Mouse (Mus musculus): ENCODE measurements around the gene Kansl3. TPM values are rescaled to one million over a fixed set of nuclear protein-coding genes. Genes with fewer than 3 reads are reported as not detected.

Kansl3 gene
- polyA plus RNA-seq, 1 experiment: 47.9 TPM

DNA sequence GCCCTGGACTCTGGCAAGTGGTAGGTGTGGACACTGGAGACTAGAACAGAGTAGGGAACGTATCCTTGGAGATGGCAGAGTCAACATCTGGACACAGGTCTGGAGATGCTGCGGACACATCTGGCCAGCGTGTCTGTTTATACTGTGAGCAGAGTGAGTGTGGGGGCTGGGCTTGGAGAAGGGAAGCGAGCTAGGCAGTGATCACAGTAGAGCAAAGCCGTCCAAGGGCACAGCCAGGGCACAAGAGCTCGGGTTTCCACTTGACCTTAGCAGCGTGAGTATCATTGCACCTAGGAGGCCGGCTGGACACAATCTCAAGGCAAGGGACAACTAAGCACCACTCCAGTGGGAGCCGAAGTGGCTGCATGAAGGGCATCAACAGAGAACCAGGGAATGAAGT is 45.9 kb downstream of the Kansl3 start:
- Histone ChIP-seq H3K27ac (ENCODE audit: insufficient read depth, low read length) (no peak overlapping the region), H3K4me3 (ENCODE audit: insufficient read depth, low read length) (no peak overlapping the region), H3K4me1 (ENCODE audit: control insufficient read depth, insufficient read depth, low read length) (peaks cover 3% of the 10 kb centered on the region; the same call in 1 of the 2 replicates)
- no peak for TF ChIP-seq CTCF (IDR thresholded peaks at IDR 0.05; ENCODE audit: borderline replicate concordance, insufficient read depth, low read length)
- no peak for TF ChIP-seq POLR2A (IDR thresholded peaks at IDR 0.05; ENCODE audit: low read depth, low read length)

GRCm38 (mm10) chr1:36321829-36322573 is 47.0 kb downstream of the Kansl3 start:
- Histone ChIP-seq H3K4me1 (ENCODE audit: control insufficient read depth, insufficient read depth, low read length) (peaks cover 3% of the 10 kb centered on the region; the same call in 1 of the 2 replicates), H3K27ac (ENCODE audit: insufficient read depth, low read length) (no peak overlapping the region), H3K4me3 (ENCODE audit: insufficient read depth, low read length) (no peak overlapping the region)
- TF ChIP-seq POLR2A (IDR thresholded peaks at IDR 0.05; ENCODE audit: low read depth, low read length): no peak
- no peak for TF ChIP-seq CTCF (IDR thresholded peaks at IDR 0.05; ENCODE audit: borderline replicate concordance, insufficient read depth, low read length)

DNA sequence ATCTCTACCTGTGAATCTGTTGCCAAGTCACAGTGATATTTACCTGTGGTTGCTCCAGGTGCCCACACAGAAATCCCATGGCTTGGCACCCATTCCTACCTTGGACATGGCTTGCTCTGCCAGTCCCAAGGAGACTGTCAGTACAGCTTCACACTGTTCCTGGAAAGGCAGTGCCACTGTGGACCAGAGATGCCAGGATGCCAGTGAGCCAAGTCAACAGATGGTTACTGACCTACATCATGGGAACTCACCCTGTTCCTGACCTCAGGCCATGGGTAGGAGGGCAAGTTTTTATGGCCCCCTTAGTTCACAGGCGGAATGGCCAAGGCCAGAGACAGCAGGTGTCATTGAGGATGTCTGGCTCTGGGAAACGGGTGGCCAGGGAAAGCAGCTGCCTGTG is 47.8 kb downstream of the Kansl3 start:
- H3K4me3 ChIP-seq (ENCODE audit: insufficient read depth, low read length): no peak overlapping the region
- peaks cover under 1% of the 10 kb centered on the region; the same call in 1 of the 2 replicates for H3K4me1 ChIP-seq (ENCODE audit: control insufficient read depth, insufficient read depth, low read length)
- H3K27ac ChIP-seq (ENCODE audit: insufficient read depth, low read length): no peak overlapping the region
- TF ChIP-seq POLR2A (IDR thresholded peaks at IDR 0.05; ENCODE audit: low read depth, low read length) (no peak), CTCF (IDR thresholded peaks at IDR 0.05; ENCODE audit: borderline replicate concordance, insufficient read depth, low read length) (no peak)

DNA sequence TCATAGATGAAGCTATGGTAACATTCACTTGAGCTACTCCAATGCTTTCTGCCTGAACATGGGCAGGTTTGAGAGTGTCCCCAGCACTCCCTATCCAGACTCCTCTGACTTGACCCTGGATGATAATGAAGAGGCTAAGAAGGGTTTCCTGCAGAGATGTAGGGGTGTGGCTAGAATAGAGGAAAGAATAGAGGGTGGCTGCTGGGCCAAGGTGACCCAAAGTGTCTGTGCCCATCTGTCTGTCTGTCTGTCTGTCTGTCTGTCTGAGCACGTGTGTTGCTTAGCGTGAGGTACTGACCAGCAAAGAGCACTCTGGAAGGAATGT is 53.2 kb downstream of the Kansl3 start:
- no peak for TF ChIP-seq CTCF (IDR thresholded peaks at IDR 0.05; ENCODE audit: borderline replicate concordance, insufficient read depth, low read length)
- TF ChIP-seq POLR2A (IDR thresholded peaks at IDR 0.05; ENCODE audit: low read depth, low read length): no peak
- Histone ChIP-seq H3K4me3 (ENCODE audit: insufficient read depth, low read length) (no peak overlapping the region), H3K27ac (ENCODE audit: insufficient read depth, low read length) (no peak overlapping the region), H3K4me1 (ENCODE audit: control insufficient read depth, insufficient read depth, low read length) (peaks cover 3% of the 10 kb centered on the region; the same call in 1 of the 2 replicates)

GRCm38 (mm10) chr1:36314959-36315775 is 53.8 kb downstream of the Kansl3 start:
- H3K4me1 ChIP-seq (ENCODE audit: control insufficient read depth, insufficient read depth, low read length): peaks cover 3% of the 10 kb centered on the region; the same call in 1 of the 2 replicates
- H3K4me3 ChIP-seq (ENCODE audit: insufficient read depth, low read length): no peak overlapping the region
- no peak for TF ChIP-seq CTCF (IDR thresholded peaks at IDR 0.05; ENCODE audit: borderline replicate concordance, insufficient read depth, low read length)
- TF ChIP-seq POLR2A (IDR thresholded peaks at IDR 0.05; ENCODE audit: low read depth, low read length): no peak
- H3K27ac ChIP-seq (ENCODE audit: insufficient read depth, low read length): no peak overlapping the region

DNA sequence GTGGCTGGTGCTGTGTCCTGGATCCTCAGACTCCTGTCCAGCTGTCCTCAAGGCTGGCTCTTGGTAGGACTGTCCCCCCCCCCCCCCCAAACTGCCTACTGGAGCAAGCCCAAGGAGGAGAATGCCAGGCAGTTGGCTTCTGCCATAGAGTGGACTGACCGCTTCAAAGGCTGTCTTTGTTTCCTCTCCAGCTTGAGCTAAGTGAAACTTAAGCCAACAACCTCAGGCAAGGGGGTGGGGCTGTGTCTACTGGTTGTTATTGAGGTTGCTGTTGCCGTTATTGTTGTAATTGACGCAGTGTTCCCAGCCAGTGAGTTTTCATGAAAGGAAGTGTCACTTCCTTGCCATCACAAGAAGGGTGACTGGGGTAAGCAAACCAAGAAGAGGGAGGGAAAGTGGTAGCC is 59.5 kb downstream of the Kansl3 start:
- peak overlapping the region; percentile 66; the same call in 1 of the 2 replicates for H3K4me3 ChIP-seq (ENCODE audit: insufficient read depth, low read length)
- TF ChIP-seq POLR2A (IDR thresholded peaks at IDR 0.05; ENCODE audit: low read depth, low read length) (no peak), CTCF (IDR thresholded peaks at IDR 0.05; ENCODE audit: borderline replicate concordance, insufficient read depth, low read length) (no peak)
- H3K4me1 ChIP-seq (ENCODE audit: control insufficient read depth, insufficient read depth, low read length): peaks cover 8% of the 10 kb centered on the region
- no peak overlapping the region for H3K27ac ChIP-seq (ENCODE audit: insufficient read depth, low read length)

DNA sequence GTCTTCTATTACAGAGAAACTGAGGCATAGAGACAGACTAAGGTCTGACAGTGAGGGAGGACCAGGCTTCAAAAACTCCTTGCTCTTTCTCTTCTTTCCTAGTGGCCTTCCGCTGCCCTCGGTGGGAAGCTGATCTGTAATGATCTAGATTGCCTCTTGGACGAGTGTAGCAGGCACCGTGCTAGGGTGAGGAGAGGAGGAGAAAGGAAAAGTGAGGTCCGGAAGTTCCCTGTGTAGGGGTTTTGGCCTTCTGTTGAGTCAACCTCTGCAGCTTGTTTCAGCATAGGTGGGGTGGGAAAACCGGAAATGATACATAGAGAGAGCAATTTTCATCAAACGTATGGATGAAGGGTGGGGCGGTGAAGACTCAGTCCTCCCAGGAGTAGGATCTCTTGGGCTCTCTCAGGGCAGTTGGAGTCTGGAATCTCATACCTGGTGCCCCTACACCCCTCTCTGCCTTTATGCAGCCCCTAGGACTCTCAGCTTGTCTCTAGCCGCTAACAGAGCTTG is 60.0 kb downstream of the Kansl3 start:
- Histone ChIP-seq H3K4me3 (ENCODE audit: insufficient read depth, low read length) (peak overlapping the region; percentile 66), H3K4me1 (ENCODE audit: control insufficient read depth, insufficient read depth, low read length) (peaks cover 8% of the 10 kb centered on the region), H3K27ac (ENCODE audit: insufficient read depth, low read length) (no peak overlapping the region)
- TF ChIP-seq POLR2A (IDR thresholded peaks at IDR 0.05; ENCODE audit: low read depth, low read length) (no peak), CTCF (IDR thresholded peaks at IDR 0.05; ENCODE audit: borderline replicate concordance, insufficient read depth, low read length) (no peak)

GRCm38 (mm10) chr1:36308451-36308901 is 60.5 kb downstream of the Kansl3 start:
- no peak for TF ChIP-seq POLR2A (IDR thresholded peaks at IDR 0.05; ENCODE audit: low read depth, low read length)
- no peak for TF ChIP-seq CTCF (IDR thresholded peaks at IDR 0.05; ENCODE audit: borderline replicate concordance, insufficient read depth, low read length)
- peaks cover 8% of the 10 kb centered on the region for H3K4me1 ChIP-seq (ENCODE audit: control insufficient read depth, insufficient read depth, low read length)
- H3K27ac ChIP-seq (ENCODE audit: insufficient read depth, low read length): no peak overlapping the region
- H3K4me3 ChIP-seq (ENCODE audit: insufficient read depth, low read length): peak overlapping the region; percentile 66

DNA sequence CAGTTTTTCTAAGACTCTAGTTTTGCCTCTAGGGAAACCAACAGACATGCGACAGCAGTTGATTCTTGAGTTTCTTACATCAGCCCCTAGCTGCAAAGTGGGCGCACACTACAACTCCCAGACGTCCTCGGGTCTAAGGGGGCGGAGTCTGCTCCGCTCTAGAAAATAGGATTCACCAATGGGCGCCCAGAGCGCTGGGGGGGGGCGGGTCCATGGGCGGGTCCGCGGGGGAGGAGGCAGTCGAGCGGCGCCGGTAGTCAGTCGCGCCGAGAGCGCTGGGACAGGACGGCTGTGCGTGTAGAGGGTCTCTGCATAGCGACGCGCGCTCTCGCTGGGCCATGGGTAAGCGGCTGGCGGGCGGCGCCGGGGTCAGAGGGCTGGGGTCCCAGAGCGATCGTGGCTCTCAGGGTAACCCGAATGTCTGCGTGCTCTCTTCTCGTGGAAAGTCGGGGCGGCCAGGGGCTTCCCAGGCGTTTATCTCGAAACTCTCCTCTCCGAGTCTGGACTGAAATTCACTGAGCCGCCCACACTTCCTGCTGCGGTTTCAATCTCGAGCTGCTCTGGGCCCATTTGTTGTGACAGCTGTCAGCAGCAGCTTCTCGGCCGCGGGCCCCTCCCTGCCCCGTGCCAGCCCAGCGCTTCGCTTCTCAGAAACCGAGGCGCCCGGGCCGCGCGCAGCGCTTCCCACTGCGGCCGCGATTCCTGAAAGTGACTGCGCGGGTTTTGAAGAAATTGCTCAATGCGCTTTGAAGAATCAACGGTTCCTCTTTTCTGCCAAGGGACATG is 61.3 kb downstream of the Kansl3 start, which contains the start of gene Arid5a:
TSS of gene Arid5a (plus strand) at position 239 of the 786 bp plus-strand sequence.
- peak within 1 kb of the TSS; percentile 66 for H3K4me3 ChIP-seq (ENCODE audit: insufficient read depth, low read length)
- peak within 1 kb of the TSS; percentile 67 for H3K27ac ChIP-seq (ENCODE audit: insufficient read depth, low read length)
- peaks cover 10% of the 10 kb centered on the region for H3K4me1 ChIP-seq (ENCODE audit: control insufficient read depth, insufficient read depth, low read length)
- TF ChIP-seq POLR2A (IDR thresholded peaks at IDR 0.05; ENCODE audit: low read depth, low read length) (peak; percentile 100), CTCF (IDR thresholded peaks at IDR 0.05; ENCODE audit: borderline replicate concordance, insufficient read depth, low read length) (no peak)

Data from embryonic fibroblast, embryonic 13.5 days (primary cell).